Mouse (Mus musculus): ENCODE results near the gene C2cd4b. TPM values are rescaled to one million over a fixed set of nuclear protein-coding genes. Genes with fewer than 3 reads are reported as not detected.
A peak's percentile ranks its signal among the peaks of the same experiment; 100 is the strongest.

C2cd4b gene
- polyA plus RNA-seq, 1 experiment from 2014 or later: not detected

DNA sequence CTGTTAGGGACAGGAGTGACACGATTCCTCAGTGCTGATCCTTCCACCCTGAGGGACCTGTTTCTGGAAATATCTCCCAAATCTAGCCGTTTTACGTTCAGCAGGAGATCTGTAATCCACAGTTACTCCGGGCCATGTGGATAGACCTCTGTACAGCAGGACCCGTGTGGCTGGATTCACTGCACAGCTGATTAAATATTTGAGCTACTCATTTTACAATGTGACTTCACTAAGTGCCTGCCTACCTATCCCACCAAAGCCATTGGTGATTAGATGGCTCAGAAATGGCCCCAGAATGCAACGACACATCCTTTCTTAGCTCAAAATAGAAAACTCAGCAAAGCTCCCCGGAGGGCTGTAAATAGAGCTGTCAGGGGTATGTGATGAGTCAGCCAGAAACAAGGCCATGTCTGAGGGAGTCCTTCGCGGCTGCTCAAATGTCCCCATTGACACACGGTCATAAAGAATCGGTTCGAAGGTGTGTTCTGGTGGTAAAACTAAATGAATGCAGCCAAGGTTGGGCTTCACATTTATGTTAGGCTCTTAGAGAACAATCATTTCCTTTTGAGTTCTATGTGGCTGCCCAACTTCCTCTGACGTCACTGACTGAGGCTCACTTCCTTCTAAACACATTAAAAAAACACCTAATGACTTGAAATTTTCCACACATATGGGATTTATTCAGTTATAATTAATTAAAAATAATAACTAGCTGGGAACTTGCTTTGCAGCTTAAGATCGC is 40.0 kb downstream of the C2cd4b start:
- no peak overlapping the region for H3K4me2 ChIP-seq (ENCODE audit: low read depth, severe bottlenecking)
- WGBS: 69% methylated on average over 14 of the region's 14 CpGs
- no peaks in the 10 kb centered on the region for H3K27me3 ChIP-seq (ENCODE audit: control insufficient read depth, insufficient read depth, low read length)
- H3K4me1 ChIP-seq (ENCODE audit: control insufficient read depth, insufficient read depth, low read length): no peaks in the 10 kb centered on the region
- no peaks in the 10 kb centered on the region for H3K9me3 ChIP-seq (ENCODE audit: control insufficient read depth, low read length)
- H3K9ac ChIP-seq (ENCODE audit: low read length): no peak overlapping the region
- H3K27ac ChIP-seq (replicated peaks; ENCODE audit: low read depth, low read length): no peak overlapping the region
- no peak for DNase-seq (ENCODE audit: low spot score)
- no peak overlapping the region for H3K4me3 ChIP-seq (ENCODE audit: low read depth, low read length)
- ATAC-seq (ENCODE audit: insufficient number of reproducible peaks, low FRiP score, low TSS enrichment, low read depth): no peak
- no peaks in the 10 kb centered on the region for H3K36me3 ChIP-seq (ENCODE audit: control insufficient read depth, insufficient read depth, low read length)

DNA sequence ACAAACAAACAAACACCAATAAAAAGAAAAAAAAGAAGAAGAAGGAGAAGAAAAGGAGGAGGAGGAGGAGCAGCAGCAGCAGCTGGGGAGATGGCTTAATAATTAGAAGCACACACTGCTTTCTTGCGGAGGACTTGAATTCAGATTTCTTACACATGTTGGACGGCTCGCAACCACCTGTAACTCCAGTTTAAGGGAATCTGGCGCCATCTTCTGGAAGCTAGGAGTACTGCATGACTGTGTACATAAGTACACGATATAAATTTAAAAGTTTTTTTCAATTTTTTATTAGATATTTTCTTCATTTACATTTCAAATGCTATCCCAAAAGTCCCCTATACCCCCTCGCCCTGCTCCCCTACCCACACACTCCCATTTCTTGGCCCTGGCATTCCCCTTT is 43.0 kb downstream of the C2cd4b start:
- ATAC-seq (ENCODE audit: insufficient number of reproducible peaks, low FRiP score, low TSS enrichment, low read depth): no peak
- peak; percentile 70 for DNase-seq (ENCODE audit: low spot score)
- H3K4me2 ChIP-seq (ENCODE audit: low read depth, severe bottlenecking): no peak overlapping the region
- H3K9ac ChIP-seq (ENCODE audit: low read length): no peak overlapping the region
- no peaks in the 10 kb centered on the region for H3K9me3 ChIP-seq (ENCODE audit: control insufficient read depth, low read length)
- no peaks in the 10 kb centered on the region for H3K4me1 ChIP-seq (ENCODE audit: control insufficient read depth, insufficient read depth, low read length)
- H3K27ac ChIP-seq (replicated peaks; ENCODE audit: low read depth, low read length): no peak overlapping the region
- H3K36me3 ChIP-seq (ENCODE audit: control insufficient read depth, insufficient read depth, low read length): no peaks in the 10 kb centered on the region
- 32% methylated on average over 6 of the region's 6 CpGs for WGBS
- H3K27me3 ChIP-seq (ENCODE audit: control insufficient read depth, insufficient read depth, low read length): no peaks in the 10 kb centered on the region
- H3K4me3 ChIP-seq (ENCODE audit: low read depth, low read length): no peak overlapping the region

DNA sequence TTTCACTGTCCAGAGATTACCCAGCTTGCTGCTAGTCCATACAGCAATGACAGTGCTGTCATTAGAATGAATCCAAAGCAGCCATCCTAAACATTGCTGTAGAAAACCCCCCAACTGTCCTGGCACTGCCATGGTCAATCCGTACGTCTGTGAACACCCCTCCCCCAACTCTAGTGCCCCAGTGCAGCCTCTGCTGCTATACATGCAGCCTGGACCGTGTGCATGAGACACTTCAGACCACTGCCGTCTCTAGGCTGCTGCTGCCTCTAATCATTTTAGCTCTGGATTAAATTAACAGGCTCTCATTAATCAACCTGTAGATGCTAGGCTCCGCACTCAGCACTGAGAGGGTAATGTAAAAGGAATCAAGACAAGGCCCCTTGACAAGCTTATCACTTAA is 47.8 kb downstream of the C2cd4b start:
- 36% methylated on average over 5 of the region's 5 CpGs for WGBS
- H3K9ac ChIP-seq (ENCODE audit: low read length): no peak overlapping the region
- H3K4me1 ChIP-seq (ENCODE audit: control insufficient read depth, insufficient read depth, low read length): no peaks in the 10 kb centered on the region
- no peaks in the 10 kb centered on the region for H3K9me3 ChIP-seq (ENCODE audit: control insufficient read depth, low read length)
- no peaks in the 10 kb centered on the region for H3K36me3 ChIP-seq (ENCODE audit: control insufficient read depth, insufficient read depth, low read length)
- DNase-seq (ENCODE audit: low spot score) (no peak), ATAC-seq (ENCODE audit: insufficient number of reproducible peaks, low FRiP score, low TSS enrichment, low read depth) (no peak)
- no peak overlapping the region for H3K4me3 ChIP-seq (ENCODE audit: low read depth, low read length)
- H3K27ac ChIP-seq (replicated peaks; ENCODE audit: low read depth, low read length): no peak overlapping the region
- H3K4me2 ChIP-seq (ENCODE audit: low read depth, severe bottlenecking): no peak overlapping the region
- H3K27me3 ChIP-seq (ENCODE audit: control insufficient read depth, insufficient read depth, low read length): no peaks in the 10 kb centered on the region

DNA sequence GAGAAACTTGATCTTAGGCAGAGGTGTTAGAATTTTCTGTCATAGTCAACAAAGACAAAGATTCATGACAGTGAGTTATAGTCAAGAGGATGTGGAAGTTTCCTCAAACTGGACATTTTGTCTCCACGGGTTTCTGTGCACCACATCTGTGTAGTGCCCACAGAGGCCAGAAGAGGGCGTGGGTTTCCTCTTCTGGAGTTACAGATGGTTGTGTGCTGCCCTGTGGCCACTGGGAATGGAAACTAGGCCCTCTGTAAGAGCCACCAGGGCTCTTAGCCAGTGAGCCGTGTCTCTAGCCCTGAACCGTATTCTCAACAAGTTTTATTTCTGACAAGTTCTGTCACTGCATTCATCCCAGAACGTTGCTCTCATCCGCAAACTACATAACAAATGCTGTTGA is 51.3 kb downstream of the C2cd4b start:
- DNase-seq (ENCODE audit: low spot score) (no peak), ATAC-seq (ENCODE audit: insufficient number of reproducible peaks, low FRiP score, low TSS enrichment, low read depth) (no peak)
- Histone ChIP-seq H3K9ac (ENCODE audit: low read length) (no peak overlapping the region), H3K27ac (replicated peaks; ENCODE audit: low read depth, low read length) (no peak overlapping the region), H3K4me2 (ENCODE audit: low read depth, severe bottlenecking) (no peak overlapping the region), H3K4me1 (ENCODE audit: control insufficient read depth, insufficient read depth, low read length) (peaks cover 13% of the 10 kb centered on the region), H3K9me3 (ENCODE audit: control insufficient read depth, low read length) (no peaks in the 10 kb centered on the region), H3K4me3 (ENCODE audit: low read depth, low read length) (no peak overlapping the region), H3K36me3 (ENCODE audit: control insufficient read depth, insufficient read depth, low read length) (no peaks in the 10 kb centered on the region), H3K27me3 (ENCODE audit: control insufficient read depth, insufficient read depth, low read length) (no peaks in the 10 kb centered on the region)
- WGBS: 64% methylated on average over 6 of the region's 6 CpGs

Small RNA genes within 50 kb of the gene (microRNA-seq; reads per million reads assigned to microRNA genes)
- not detected for gene Mir7241
- not detected for gene Mir7242

Other genes with a start within 250 kb of the C2cd4b start
- gene Tln2, start 199.7 kb upstream of the C2cd4b start, polyA plus RNA-seq (2014; fragmentation: Nextera tagmentation; extraction: Ambion mirVana): 26.9 and 28.2 TPM in 2 replicates
- gene C2cd4a, start 72.9 kb downstream of the C2cd4b start, polyA plus RNA-seq (2014; fragmentation: Nextera tagmentation; extraction: Ambion mirVana): 0.11 and 0.23 TPM in 2 replicates
- 3.1 and 4.6 TPM in 2 replicates for gene Vps13c, start 81.0 kb downstream of the C2cd4b start, polyA plus RNA-seq (2014; fragmentation: Nextera tagmentation; extraction: Ambion mirVana)